Mouse (Mus musculus): ENCODE measurements at regions not wholly inside any gene's neighbourhood (a gene's known extent, or its start where the extent isn't known, plus 50 kb on each side); places are given as distances from the start of the nearest gene placed in this dataset.
"Not testable (repeated sequence)": the region's sequence is repeated elsewhere in the genome, so short reads cannot be mapped to it uniquely, and the experiment has no call there.

DNA sequence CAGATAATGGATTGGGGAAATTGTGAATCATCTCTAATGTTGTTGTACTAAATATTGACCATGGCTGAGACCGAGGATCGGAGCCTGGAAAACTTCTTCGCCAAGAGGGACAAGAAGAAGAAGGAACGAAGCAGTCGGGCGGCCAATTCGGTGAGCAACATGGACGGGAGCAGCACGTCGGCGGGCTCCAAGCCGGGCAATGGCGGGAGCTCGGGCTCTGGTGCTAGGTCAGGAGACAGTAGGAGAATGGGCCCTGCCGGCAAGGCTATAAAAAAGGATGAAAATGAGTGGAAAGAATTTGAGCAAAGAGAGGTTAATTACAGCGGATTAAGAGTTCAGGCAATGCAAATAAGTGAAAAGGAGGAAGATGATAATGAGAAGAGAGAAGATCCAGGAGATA, 55.0 kb upstream of the Zfp990 start:
- DNase-seq (ENCODE audit: low spot score in 2 of 2): peak in 1 of 2 experiments; percentile 75

GRCm38 (mm10) chr4:145448586-145448985, 62.0 kb upstream of the Zfp990 start:
- DNase-seq (ENCODE audit: low spot score in 2 of 2): no peak

DNA sequence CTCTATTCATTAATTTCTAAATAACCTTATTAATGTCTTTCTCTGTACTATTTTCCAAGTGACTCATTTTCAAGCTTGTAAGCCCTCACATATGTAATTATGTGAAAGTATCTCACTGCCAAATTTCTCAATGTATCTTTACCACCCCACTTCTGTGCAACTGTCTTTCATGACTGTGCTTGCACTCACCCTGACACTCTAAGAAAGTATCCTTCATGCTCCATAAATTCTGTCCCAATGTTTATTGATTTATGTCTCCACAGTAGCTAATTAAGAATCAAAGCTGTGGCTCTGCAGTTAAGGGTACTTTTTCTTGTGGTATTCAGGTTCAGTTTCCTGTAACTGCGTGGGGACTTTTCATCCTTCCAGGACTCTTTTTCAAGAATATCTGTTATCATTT, 73.8 kb upstream of the Zfp990 start:
- not testable (repeated sequence) for DNase-seq (ENCODE audit: low spot score in 2 of 2)

DNA sequence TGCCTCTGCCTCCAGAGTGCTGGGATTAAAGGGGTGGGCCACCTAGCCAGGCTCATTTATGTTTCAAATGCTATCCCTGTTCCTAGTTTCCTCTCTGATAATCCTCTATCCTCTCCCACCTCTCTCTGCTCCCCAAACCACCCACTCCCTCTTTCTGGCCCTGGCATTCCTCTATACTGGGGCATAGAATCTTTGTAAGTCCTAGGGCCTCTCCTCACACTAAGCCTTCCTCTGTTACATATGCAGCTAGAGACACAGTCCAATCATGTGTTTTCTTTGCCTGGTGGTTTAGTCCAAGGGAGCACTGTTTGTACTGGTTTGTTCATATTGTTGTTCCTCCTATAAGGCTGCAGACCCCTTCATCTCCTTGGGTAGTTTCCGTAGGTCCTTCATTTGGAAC, 76.0 kb upstream of the Zfp990 start:
- DNase-seq (ENCODE audit: low spot score in 2 of 2): no peak

GRCm38 (mm10) chr4:145434071-145434470, 76.5 kb upstream of the Zfp990 start:
- DNase-seq (ENCODE audit: low spot score in 2 of 2): peak in 1 of 2 experiments; percentile 78

DNA sequence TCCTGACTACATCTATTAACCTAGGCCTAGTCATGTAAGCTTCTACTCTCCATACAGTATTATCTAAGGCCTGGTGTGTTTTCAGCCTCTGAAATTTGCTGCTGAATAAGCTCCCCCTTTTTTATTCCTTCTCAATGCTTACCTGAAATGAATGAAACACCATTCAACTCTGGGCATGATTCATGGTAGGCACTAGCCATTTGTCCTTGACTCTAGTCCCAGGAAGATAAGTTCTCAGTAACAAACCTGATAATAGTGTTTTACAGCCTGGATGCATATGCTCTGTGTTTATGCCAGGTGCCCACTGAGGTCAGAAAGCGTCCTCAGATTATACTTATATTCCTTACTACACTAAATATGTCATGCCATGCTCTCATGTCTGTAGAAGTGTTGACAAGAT, 77.3 kb upstream of the Zfp990 start:
- DNase-seq (ENCODE audit: low spot score in 2 of 2): not testable (repeated sequence)

GRCm38 (mm10) chr4:145431910-145432765, 78.4 kb upstream of the Zfp990 start:
- DNase-seq (ENCODE audit: low spot score in 2 of 2): peak in 1 of 2 experiments; percentile 81

DNA sequence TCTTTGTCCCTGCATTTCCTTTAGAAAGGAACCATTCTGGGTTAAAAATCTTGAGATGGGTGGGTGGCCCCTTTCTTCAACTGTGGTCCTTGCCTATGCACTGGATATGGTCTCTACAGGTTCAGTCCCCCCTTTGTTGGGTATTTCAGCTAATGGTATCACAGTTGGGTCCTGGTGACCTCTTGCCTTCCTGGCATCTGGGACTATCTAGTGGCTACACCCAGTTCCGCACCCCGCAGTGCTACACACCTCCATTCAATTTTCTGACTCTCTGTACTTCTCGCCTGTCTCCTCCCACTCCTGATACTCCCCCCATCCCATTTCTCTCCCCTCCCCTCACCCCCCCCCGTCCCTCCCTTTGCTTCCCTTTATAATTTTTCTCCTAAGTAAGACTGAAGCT, 92.7 kb upstream of the Zfp990 start:
- DNase-seq (ENCODE audit: low spot score in 2 of 2): not testable (repeated sequence)

DNA sequence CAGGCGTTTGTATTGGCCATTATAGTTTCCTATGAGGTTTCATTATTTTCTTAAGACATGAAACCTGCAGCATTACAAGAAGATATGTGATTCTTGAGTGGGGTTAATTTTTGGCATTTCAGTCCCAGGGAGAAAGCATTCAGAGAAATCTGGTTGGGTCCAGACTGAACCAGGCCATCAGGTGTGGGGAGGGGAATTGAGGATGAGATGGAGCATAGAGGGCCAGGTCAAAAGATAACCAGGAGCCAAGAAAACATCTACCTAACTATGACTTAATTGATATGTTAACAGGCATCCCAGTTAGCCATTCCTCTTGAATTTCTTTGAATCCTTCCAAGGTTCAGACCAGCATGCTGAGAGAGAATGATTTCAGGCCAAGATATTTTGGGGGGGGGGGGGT, 96.2 kb upstream of the Tnfrsf8 start:
- DNase-seq (ENCODE audit: low spot score in 2 of 2): no peak

DNA sequence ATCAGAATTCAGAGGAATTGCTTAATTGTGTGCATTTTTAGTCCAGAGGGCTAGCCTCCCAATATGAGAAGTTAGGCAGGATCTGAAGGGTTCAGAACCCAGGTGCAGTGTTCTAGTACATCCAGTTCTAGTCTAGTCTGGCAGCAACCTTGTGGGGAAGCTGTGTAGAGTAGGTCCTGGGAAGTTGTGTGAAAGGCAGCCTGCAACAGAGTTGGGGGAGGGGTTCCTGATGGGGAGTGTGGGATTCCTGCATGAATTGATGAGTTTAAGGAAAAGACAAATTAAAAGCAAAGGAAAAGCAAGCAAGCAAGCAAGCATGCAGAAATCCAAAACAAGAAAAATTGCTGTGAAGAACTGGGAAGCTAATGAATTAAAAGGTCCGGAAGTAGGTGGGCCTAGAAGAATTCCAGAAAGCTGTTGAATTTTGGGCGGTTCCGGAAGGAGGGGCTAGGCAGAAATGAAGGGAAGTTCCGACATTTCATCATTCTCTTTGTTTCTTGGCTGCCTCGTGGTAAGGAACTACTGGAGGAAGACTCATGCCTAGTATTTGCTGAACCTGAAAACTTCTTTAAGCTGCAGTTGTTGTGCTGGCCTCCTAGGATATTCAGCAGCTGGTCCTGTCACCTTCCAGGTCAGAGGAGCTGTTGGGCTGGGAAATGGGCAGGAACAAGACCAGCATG, 95.0 kb upstream of the Tnfrsf8 start:
- no peak for DNase-seq (ENCODE audit: low spot score in 2 of 2)

- not testable (repeated sequence) for DNase-seq (ENCODE audit: low spot score in 2 of 2)
Observed at GRCm38 (mm10) chr4:145406050-145406449, 91.1 kb upstream of the Tnfrsf8 start.

GRCm38 (mm10) chr4:145404230-145404629, 89.3 kb upstream of the Tnfrsf8 start:
- DNase-seq (ENCODE audit: low spot score in 2 of 2): not testable (repeated sequence)

DNA sequence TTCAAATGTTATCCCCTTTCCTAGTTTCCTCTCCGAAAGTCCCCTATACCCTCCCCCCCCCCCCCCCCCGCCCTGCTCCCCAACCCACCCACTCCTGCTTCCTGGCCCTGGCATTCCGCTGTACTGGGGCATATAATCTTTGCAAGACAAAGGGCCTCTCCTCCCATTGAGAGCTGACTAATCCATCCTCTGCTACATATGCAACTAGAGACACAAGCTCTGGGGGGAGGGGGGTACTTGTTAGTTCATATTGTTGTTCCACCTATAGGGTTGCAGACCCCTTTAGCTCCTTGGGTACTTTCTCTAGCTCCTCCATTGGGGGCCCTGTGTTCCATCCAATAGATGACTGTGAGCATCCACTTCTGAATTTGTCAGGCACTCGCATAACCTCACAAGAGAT, 63.9 kb upstream of the Tnfrsf8 start:
- not testable (repeated sequence) for DNase-seq (ENCODE audit: low spot score in 2 of 2)

- not testable (repeated sequence) for DNase-seq (ENCODE audit: low spot score in 2 of 2)
Observed at GRCm38 (mm10) chr4:145377306-145378067, 62.5 kb upstream of the Tnfrsf8 start.

DNA sequence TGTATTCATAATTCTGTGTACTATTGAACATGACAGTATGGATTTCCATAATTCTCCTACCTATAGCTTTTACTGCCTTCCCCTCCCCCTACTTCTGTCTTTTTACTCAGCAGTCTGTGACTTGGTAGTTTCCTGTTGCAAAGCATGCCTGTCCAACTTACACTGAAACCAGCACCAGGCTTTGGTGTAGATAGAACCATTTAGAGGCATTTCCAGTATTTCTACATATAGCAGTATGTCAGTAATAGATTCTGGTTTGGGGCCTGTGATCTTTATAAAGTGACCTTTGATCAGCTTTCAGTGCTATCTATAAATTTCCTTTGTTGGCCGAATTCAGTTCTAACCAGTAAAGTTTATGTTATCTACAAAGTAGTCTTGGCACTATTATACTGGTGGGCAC, 54.8 kb upstream of the Tnfrsf8 start:
- no peak for DNase-seq (ENCODE audit: low spot score in 2 of 2)

GRCm38 (mm10) chr4:145367274-145367822, 52.4 kb upstream of the Tnfrsf8 start:
- no peak for DNase-seq (ENCODE audit: low spot score in 2 of 2)

- no peak for DNase-seq (ENCODE audit: low spot score in 2 of 2)
Observed at GRCm38 (mm10) chr4:145366301-145366700, 51.3 kb upstream of the Tnfrsf8 start.

- DNase-seq (ENCODE audit: low spot score in 2 of 2): not testable (repeated sequence)
Observed at GRCm38 (mm10) chr4:145365793-145366192, 50.8 kb upstream of the Tnfrsf8 start.
